Mouse (Mus musculus) stomach, postnatal 0 days (tissue): ENCODE measurements around the gene Smyd2. TPM values are rescaled to one million over a fixed set of nuclear protein-coding genes. Genes with fewer than 3 reads are reported as not detected.
A peak's percentile ranks its signal among the peaks of the same experiment; 100 is the strongest.

Experiments
- ATAC-seq: fragments of 200-750 bp; cut with Nextera tagmentation; 2 replicates; pipeline ENCODE4 v1.8.0; 2017; ENCODE audit not compliant: low FRiP score, low TSS enrichment
- DNase-seq: peaks from one replicate; pipeline ENCODE4 v3.0.0-alpha.2; 2016; ENCODE audit warnings: low spot score
- H3K27ac ChIP-seq: fragments of 300-500 bp; sonication (generic); replicated peaks from 2 replicates; pipeline ENCODE4 v1.5.1; 2014; ENCODE audit warnings: mild to moderate bottlenecking, control low read depth
- H3K27me3 ChIP-seq: fragments of 300-500 bp; sonication (generic); 2 replicates; pipeline ENCODE4 v1.6.1; 2014; ENCODE audit warnings: low read length; ENCODE audit not compliant: control insufficient read depth, insufficient read depth
- H3K36me3 ChIP-seq: fragments of 300-500 bp; sonication (generic); 2 replicates; pipeline ENCODE4 v1.6.1; 2014; ENCODE audit warnings: low read length, mixed read lengths; ENCODE audit not compliant: control insufficient read depth, insufficient read depth
- H3K4me1 ChIP-seq: fragments of 300-500 bp; sonication (generic); replicated peaks from 2 replicates; pipeline ENCODE4 v1.6.1; 2014; ENCODE audit warnings: antibody characterized with exemption; ENCODE audit not compliant: control insufficient read depth, insufficient read depth
- H3K4me2 ChIP-seq: fragments of 300-500 bp; sonication (generic); replicated peaks from 2 replicates; pipeline ENCODE4 v1.6.1; 2014; ENCODE audit warnings: low read depth, mild to moderate bottlenecking, control low read depth, moderate library complexity
- H3K4me3 ChIP-seq: fragments of 300-500 bp; sonication (generic); 2 replicates; pipeline ENCODE4 v1.5.1; 2014; ENCODE audit warnings: low read depth, low read length, control low read depth
- H3K9ac ChIP-seq: fragments of 300-500 bp; sonication (generic); 2 replicates; pipeline ENCODE4 v1.6.1; 2014; ENCODE audit warnings: mild to moderate bottlenecking, low read length, control low read depth, mixed read lengths
- H3K9me3 ChIP-seq: fragments of 300-500 bp; sonication (generic); 2 replicates; pipeline ENCODE4 v1.6.1; 2016; ENCODE audit warnings: low read length; ENCODE audit not compliant: control insufficient read depth
- CTCF ChIP-seq: IDR thresholded peaks from 2 replicates; pipeline ENCODE4 v1.5.1; 2016; ENCODE audit warnings: antibody characterized with exemption, low read depth, mild to moderate bottlenecking, moderate library complexity
- EP300 ChIP-seq: optimal IDR thresholded peaks from 2 replicates; pipeline ENCODE3; 2016; ENCODE audit warnings: antibody characterized with exemption
- WGBS: fragments of 180-500 bp; shearing (Covaris S2); extraction: QIAGEN DNeasy Blood & Tissue Kit; methylation state at CpG from one replicate; pipeline ENCODE4 v1.1.7; 2014; 5-methylcytosine and 5-hydroxymethylcytosine counted together
- polyA plus RNA-seq: library from polyadenylated mRNA; unstranded; fragments of >200 nt; fragmentation: Nextera tagmentation; extraction: Ambion mirVana; gene quantifications from 2 replicates; pipeline ENCODE4 v1.2.1, GENCODE M21; 2015

Gene Smyd2
- polyA plus RNA-seq, 1 experiment from 2014 or later, result 59.0 TPM

DNA sequence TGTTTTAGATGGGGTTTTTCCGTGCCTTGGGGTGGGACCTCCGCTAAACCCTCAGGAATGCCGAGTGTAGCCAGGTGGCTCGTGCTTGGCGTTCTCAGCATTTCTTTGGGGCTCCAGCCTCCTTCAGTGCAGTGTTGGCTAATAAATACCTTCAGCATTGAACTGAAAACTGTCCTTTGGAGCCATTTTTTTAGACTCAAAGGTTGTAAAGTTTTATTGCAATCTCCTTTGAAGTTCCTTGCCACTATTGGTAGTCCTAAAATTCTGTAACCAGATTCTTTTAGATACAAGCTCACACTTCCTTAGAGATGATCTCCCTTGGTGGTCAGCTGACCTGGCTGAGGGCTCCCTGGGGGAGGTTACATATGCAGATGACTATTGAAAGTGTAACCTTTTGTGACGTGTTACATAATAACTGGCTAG is 46.7 kb downstream of the Smyd2 start:
- H3K9me3 ChIP-seq, result no peaks in the 10 kb centered on the region
- no peak overlapping the region for H3K4me2 ChIP-seq
- H3K27me3 ChIP-seq, result no peaks in the 10 kb centered on the region
- no peak overlapping the region for H3K27ac ChIP-seq
- no peak overlapping the region for H3K4me3 ChIP-seq
- WGBS, result 36% methylated on average over 6 of the region's 6 CpGs
- no peak overlapping the region for H3K9ac ChIP-seq
- ATAC-seq, result no peak
- no peak for TF ChIP-seq CTCF
- no peak for TF ChIP-seq EP300
- no peaks in the 10 kb centered on the region for H3K36me3 ChIP-seq
- H3K4me1 ChIP-seq, result 0 out of 2 replicates have a peak, but pooled peaks cover 4% of the 10 kb centered on the region
- DNase-seq, result no peak

DNA sequence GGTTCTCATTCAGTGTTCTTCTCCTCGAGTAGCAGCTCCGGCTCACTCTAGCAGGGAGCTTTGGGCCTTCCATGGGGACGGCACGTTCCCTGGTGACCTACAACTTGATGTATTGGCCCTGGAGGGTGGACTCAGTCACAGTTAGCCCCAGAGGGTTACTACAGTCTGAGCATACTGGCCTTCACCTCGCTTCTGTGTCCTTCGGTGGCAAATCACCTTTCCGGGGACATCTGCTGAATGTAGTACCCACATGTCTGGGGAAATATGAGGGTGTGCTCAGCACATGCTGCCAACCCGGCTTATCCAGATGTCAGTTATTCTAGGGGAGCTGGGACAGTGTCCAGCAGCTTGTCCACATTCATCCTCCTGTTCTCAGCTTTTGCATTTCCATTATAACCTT is 48.6 kb downstream of the Smyd2 start:
- Histone ChIP-seq H3K9me3 (no peaks in the 10 kb centered on the region), H3K27ac (0 out of 2 replicates have a peak overlapping the region, but pooled peaks have one; percentile 18), H3K27me3 (no peaks in the 10 kb centered on the region), H3K4me1 (no peaks in the 10 kb centered on the region), H3K36me3 (no peaks in the 10 kb centered on the region), H3K9ac (no peak overlapping the region), H3K4me2 (no peak overlapping the region), H3K4me3 (no peak overlapping the region)
- DNase-seq, result no peak
- ATAC-seq, result no peak
- no peak for TF ChIP-seq EP300
- no peak for TF ChIP-seq CTCF
- WGBS, result 74% methylated on average over 8 of the region's 8 CpGs

DNA sequence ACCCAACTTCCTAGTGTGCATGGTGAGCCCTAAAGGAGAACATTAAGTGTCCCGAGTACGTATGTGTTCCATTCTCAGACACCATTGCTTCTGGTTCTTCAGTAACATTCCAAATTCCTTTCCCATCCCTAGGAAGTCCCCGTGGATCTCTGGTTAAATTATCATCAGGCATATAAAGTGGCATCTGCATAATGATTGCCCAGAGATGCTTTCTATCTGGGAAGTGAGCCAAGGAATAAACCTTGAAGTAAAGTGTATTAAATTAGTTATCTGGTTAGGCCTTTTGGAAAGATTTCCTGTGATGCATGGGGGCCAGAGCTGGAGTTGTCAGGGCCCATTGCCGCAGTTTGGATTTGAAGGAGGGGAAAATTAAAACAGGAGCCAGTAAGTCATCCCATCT is 50.1 kb downstream of the Smyd2 start:
- Histone ChIP-seq H3K4me1 (peaks cover 7% of the 10 kb centered on the region), H3K9ac (no peak overlapping the region), H3K9me3 (no peaks in the 10 kb centered on the region), H3K4me3 (no peak overlapping the region), H3K27me3 (no peaks in the 10 kb centered on the region), H3K4me2 (no peak overlapping the region), H3K36me3 (no peaks in the 10 kb centered on the region), H3K27ac (no peak overlapping the region)
- TF ChIP-seq CTCF (no peak), EP300 (no peak)
- WGBS, result 65% methylated on average over 4 of the region's 4 CpGs
- ATAC-seq (no peak), DNase-seq (no peak)

DNA sequence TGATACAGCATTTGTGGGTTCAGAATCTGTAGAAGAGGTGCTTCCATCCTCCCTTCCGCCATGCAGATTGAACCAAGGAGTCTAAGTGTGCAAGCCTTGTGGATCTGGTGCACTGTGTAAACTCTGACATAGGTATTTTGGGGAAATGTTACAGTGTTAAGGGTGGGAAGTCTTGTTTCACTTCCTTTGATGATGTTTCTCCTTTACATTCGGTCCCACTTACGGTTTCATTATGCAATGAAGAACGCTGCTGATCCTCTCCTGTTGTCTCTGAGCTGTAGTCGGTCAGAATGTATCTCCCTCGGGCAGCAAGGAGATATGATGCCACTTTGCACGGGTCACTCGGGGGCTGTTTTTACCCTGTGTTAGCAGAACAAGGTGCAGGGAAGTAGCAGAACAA is 50.5 kb downstream of the Smyd2 start:
- H3K27me3 ChIP-seq, result no peaks in the 10 kb centered on the region
- no peak overlapping the region for H3K4me3 ChIP-seq
- H3K36me3 ChIP-seq, result no peaks in the 10 kb centered on the region
- ATAC-seq, result no peak
- no peak overlapping the region for H3K9ac ChIP-seq
- WGBS, result 91% methylated on average over 8 of the region's 8 CpGs
- H3K9me3 ChIP-seq, result no peaks in the 10 kb centered on the region
- no peak for DNase-seq
- H3K27ac ChIP-seq, result no peak overlapping the region
- peaks cover 9% of the 10 kb centered on the region for H3K4me1 ChIP-seq
- H3K4me2 ChIP-seq, result no peak overlapping the region
- TF ChIP-seq CTCF (no peak), EP300 (no peak)

DNA sequence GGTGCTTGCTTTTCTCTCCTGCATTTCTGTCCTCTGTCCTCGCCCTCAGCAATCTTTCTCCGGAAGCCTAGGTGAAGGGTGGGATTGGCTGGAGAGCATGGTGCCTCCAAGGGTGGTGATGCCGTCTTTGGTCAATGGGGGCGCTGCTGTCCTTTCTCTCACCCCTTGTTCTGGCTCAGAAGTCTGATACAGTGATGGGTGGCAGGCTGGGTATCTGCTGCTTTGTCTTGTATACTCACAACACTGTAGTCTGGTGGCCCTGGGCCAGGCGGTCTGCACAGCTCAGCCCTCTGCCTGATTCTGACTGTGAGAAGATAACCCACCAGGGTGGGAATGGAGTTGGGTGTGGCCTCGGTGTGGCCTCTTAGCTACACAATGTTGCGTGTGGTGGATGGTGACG is 51.6 kb downstream of the Smyd2 start:
- 83% methylated on average over 8 of the region's 8 CpGs for WGBS
- Histone ChIP-seq H3K27me3 (no peaks in the 10 kb centered on the region), H3K9ac (no peak overlapping the region), H3K4me2 (no peak overlapping the region), H3K4me1 (peaks cover 9% of the 10 kb centered on the region), H3K27ac (no peak overlapping the region), H3K4me3 (no peak overlapping the region), H3K9me3 (no peaks in the 10 kb centered on the region), H3K36me3 (0 out of 2 replicates have a peak, but pooled peaks cover 4% of the 10 kb centered on the region)
- ATAC-seq (no peak), DNase-seq (no peak)
- TF ChIP-seq CTCF (peak; percentile 51; the same call in 1 of the 2 replicates), EP300 (no peak)

DNA sequence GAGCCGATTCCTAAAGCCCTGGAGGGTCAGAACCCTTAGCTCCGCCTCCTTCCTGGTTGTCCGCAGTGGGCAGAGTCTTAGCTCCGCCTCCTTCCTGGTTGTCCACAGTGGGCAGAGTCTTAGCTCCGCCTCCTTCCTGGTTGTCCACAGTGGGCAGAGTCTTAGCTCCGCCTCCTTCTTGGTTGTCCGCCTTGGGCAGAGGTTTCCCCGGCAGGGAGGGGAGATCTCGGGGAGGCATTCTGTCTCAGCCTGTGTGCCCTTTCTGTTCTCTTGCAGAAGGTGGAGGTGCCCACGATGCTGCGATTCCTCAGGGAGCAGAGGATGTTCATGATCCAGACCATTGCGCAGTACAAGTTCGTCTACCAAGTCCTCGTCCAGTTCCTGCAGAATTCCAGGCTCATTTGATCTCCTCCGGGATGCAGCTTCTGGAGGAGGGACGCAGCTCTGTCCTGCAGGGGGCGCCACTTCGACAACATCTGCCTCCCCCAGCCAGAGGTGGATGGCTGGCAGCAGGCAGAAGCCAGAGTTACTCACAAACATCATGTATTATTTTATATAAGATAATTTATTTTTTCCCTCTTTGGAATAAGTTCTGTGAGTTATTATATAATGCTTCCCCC is 52.4 kb downstream of the Smyd2 start:
- 87% methylated on average over 18 of the region's 18 CpGs for WGBS
- Histone ChIP-seq H3K36me3 (0 out of 2 replicates have a peak, but pooled peaks cover 7% of the 10 kb centered on the region), H3K9me3 (no peaks in the 10 kb centered on the region), H3K27me3 (no peaks in the 10 kb centered on the region), H3K4me1 (peaks cover 9% of the 10 kb centered on the region), H3K27ac (no peak overlapping the region), H3K9ac (no peak overlapping the region), H3K4me3 (no peak overlapping the region), H3K4me2 (no peak overlapping the region)
- DNase-seq (no peak), ATAC-seq (no peak)
- TF ChIP-seq CTCF (peak; percentile 62), EP300 (no peak)
